Mouse (Mus musculus): ENCODE measurements around the gene Ascl5.

Gene Ascl5

DNA sequence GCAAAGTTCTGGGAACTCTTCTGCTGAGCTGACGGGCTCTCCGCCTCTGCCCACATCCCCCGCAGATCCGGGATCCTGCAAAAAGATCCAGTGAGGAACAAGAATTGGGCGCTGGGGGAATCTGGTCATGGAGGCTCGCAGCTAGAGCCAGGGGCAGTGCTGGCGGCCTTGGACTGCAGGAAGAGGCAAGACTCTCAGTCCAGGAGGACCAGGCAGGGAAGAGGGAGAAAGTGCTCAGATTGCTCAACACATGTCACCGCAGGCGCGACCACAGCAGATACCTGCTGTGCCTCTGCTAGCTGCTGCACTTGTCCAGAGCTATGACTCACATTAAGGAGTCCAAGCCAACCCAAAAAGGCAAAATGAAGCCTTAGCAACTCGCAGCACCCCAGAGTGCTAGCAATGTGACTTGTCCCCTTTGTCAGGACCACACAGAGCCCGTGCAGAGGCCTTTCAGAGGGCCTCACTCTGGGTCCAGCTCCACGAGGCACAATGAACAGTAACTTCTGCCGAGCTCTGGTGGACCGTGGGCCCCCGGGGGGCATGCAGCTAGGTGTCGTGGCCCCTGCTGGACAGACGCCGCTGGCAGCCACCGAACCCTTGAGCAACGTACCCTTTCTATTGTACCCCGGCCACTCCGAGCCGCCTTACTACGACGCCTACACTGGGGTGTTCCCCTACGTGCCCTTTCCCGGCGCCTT lies at the start of gene Ascl5:
Gene Ascl5, plus strand, starts transcription at position 493 of the 701 bp plus-strand sequence.
- in situ Hi-C loops (cut with MboI; ENCODE audit: low pct_unique_long_range_greater_than_20kb in 1 of 2, low sequenced_read_pairs in 2 of 2, unreplicated experiment in 1 of 2) = no loop called here

DNA sequence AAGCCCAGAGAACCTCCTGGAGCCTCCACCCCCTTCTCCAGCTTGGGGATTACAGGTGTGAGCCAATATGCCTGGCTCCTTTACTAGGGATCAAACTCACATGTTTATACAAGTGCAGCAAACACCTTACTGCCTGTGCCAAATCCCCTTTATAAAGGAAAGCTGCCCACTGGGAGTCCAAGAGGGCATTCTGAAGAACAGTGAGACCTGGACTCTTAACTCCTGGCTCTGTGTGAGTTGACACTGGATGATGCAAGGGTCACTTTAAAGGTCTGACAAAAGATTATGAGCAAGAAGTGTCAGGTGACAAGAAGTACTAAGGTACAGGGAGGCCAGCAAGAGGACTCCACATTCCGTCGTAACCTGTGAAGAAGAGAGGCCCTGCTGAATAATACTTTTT lies 49.2 kb upstream of the Ascl5 start:
- in situ Hi-C loops (cut with MboI; ENCODE audit: low pct_unique_long_range_greater_than_20kb in 1 of 2, low sequenced_read_pairs in 2 of 2, unreplicated experiment in 1 of 2) = no loop called here

DNA sequence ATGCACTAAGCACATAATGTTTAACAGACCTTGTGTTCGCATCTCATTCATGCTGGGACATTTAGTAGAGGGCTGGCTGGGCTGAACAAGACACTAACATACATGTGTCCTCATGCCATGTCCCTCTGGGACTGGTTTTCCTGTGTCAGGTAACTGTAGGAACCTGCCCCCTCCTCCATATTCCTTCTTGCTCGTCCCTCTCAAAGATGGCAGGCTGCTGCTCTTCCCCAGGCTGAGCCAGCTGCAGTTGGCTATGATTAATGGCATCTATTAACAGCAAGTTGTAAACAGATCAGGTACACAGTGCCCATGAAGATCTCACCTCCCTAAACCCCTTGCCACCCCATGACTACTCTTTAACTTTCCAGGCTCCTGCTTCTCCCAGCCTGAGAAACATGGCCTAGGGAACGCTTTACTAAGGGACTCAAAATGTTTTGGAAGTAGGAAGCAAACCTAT lies 44.3 kb upstream of the Ascl5 start, which contains the start of gene Igfn1:
Gene Igfn1, minus strand, starts transcription at position 51 of the 457 bp plus-strand sequence.
- in situ Hi-C loops (cut with MboI; ENCODE audit: low pct_unique_long_range_greater_than_20kb in 1 of 2, low sequenced_read_pairs in 2 of 2, unreplicated experiment in 1 of 2) = no loop called here

DNA sequence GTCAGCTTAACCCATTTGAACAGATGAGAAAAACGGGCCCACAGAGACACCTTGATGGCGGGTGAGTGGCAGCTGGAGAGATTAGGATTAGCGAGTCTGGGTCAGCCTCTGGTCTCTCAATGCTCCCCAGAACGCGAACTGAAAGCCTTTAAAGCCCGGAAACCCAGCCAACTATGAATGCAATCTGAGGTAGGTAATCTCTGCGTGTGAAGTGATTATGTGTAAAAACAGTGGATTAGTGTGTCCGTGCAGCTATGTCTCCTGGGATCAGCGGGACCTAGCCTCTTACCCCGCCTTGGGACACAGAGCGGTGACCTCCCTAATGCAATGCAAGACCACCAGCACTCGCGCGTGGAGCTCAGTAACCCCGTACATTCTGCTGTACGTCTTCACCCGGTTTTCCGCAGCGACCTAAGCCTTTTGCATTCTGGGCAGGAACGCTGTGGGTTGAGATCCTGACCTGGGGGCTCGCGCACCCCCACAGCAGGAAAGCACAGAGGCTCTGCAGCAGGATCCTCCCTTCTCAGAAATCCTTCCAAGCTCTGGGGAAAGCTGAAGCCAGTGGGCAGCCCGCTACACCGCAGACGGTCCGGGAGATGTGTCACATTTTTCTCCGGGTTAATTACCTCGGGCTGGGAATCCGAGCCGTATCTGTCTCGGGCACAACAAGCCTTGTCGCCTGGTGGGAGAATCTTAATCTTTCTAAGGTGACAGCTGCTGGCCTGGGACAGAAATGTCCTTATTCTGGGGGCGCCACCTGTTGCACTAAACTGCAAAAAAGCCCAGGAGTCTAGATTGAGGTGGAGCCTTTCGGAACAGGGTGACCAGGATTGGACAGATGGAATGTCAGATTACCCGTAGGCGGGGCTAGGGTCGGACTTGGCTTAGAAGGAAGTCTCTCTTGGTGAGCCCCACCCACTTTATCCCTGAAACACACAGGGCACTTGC lies 43.1 kb upstream of the Ascl5 start, which contains the start of gene Tmem9:
Gene Tmem9, plus strand, starts transcription at position 940 of the 948 bp plus-strand sequence.
- in situ Hi-C loops (cut with MboI; ENCODE audit: low pct_unique_long_range_greater_than_20kb in 1 of 2, low sequenced_read_pairs in 2 of 2, unreplicated experiment in 1 of 2) = no loop called here

DNA sequence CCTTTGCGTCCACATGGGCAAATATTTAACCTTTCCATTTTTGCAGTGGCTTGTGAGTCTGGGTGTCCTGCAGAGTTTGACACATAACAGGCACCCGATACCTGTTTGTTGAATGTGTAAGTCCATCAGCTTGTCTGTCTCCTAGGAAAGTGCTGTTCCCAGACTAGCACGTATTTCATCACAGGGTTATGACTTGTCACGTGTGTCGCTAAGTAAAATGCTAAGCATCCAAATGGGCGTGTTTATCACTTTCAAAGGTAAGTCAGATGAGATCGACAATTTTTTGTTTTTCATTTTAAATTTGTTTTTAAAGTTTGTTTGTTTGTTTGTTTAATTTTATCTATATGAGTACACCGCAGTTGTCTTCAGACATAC lies 42.5 kb upstream of the Ascl5 start:
- in situ Hi-C loops (cut with MboI; ENCODE audit: low pct_unique_long_range_greater_than_20kb in 1 of 2, low sequenced_read_pairs in 2 of 2, unreplicated experiment in 1 of 2) = no loop called here

DNA sequence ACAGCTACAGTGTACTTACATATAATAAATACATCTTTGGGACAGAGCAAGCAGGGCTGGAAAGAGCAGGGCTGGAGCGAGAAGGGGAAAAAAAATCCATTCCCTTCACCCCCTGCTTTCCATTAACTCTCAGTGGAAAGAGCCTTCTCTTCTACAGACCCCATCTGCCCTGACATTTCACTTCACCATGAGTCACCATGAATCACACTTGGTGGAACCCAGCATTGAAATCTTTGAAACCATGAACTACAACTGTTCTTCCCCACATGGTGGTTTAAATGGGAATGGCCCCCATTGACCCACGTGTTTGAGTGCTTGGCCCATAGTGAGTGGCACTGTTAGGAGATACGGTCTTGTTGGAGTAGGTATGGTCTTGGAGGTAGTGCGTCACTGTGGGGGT lies 40.4 kb upstream of the Ascl5 start:
- in situ Hi-C loops (cut with MboI; ENCODE audit: low pct_unique_long_range_greater_than_20kb in 1 of 2, low sequenced_read_pairs in 2 of 2, unreplicated experiment in 1 of 2) = no loop called here

DNA sequence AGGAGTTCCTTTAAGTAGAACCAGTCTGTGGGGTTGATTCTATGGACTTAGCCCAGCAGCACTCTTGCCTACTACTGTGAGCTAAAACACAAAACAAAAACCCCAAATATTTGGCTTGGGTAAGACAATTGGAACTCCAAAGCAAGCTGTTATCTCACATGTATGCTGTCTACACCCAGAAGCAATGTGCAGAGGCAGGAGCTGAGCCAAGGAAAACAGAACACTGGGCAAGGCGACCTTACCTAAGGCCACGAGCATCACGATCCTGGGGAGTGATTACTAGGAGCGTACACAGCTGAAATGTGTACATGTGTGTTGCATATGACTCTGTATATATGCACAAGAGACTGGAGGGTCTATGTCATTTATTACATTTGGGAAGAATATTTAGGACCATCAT lies 37.1 kb upstream of the Ascl5 start:
- in situ Hi-C loops (cut with MboI; ENCODE audit: low pct_unique_long_range_greater_than_20kb in 1 of 2, low sequenced_read_pairs in 2 of 2, unreplicated experiment in 1 of 2) = no loop called here

DNA sequence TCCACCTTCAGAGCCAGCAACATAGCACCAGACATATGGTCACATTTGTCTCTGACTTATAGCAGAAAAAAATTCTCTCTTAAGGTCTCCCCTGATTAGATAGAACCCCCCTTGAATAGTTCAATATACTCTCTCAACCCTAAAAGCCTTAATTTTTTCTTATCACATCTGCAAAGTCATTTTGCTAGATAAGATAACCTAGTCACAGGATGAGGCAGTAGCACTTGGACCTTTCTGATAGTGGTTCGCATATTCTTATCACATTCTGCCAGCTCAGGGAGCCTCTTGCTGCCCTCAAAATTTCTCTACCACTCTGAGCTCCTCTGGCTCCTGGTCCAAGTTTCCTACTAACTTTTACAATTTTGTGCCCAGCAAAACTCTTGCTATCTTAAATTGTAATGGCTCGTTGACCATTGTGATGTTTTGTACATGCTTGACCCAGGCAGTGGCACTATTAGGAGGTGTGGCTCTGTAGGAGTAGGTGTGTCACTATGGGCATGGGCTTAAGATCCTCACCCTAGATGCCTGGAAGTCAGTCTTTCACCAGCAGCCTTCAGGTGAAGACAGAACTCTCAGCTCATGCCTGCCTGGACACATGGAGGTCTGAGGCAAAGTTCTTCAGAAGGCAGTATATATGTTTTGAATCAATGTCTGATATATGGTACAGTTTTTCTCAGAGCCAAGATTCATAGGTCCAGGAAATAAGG lies 35.7 kb upstream of the Ascl5 start:
- in situ Hi-C loops (cut with MboI; ENCODE audit: low pct_unique_long_range_greater_than_20kb in 1 of 2, low sequenced_read_pairs in 2 of 2, unreplicated experiment in 1 of 2) = no loop called here

DNA sequence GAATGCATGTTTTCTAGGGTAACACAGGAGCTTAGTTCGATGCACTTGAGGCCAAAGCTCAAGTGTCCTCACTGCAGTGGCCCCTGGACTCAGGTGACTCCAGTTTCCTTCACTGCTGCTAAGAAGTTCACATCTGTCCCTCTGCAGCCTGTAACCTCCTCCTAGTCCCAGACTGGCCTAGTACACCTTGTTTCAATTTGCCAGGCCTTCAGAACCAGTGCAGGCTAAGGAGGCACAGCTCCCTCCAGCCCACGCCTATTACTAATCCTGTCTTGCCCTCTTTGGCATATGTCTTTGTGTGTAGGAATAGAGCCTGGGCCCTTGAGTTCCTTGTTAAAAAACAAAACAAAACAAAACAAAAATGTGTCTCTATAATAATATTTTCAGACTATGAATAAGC lies 33.3 kb upstream of the Ascl5 start:
- in situ Hi-C loops (cut with MboI; ENCODE audit: low pct_unique_long_range_greater_than_20kb in 1 of 2, low sequenced_read_pairs in 2 of 2, unreplicated experiment in 1 of 2) = no loop called here

DNA sequence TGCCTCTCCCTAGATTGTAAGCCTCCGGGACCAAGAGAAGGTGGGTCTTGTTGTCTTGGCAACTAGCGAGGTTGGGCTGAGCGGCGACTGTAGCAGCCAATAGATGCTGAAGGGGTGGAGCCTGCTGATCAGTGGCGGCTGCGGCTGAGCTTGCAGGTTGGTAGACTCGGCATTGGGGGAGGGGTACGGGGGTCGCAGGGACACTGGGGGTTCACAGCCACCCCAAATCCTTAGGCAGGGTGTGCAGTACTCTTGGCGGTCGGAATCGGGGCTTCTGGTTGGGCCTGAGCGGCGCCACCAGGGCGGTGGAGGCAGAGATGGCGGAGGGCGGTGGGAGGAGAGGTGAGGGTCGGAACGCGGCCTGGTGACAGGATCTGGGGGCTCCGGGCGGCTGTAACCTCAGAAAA lies 32.7 kb upstream of the Ascl5 start:
- in situ Hi-C loops (cut with MboI; ENCODE audit: low pct_unique_long_range_greater_than_20kb in 1 of 2, low sequenced_read_pairs in 2 of 2, unreplicated experiment in 1 of 2) = no loop called here

DNA sequence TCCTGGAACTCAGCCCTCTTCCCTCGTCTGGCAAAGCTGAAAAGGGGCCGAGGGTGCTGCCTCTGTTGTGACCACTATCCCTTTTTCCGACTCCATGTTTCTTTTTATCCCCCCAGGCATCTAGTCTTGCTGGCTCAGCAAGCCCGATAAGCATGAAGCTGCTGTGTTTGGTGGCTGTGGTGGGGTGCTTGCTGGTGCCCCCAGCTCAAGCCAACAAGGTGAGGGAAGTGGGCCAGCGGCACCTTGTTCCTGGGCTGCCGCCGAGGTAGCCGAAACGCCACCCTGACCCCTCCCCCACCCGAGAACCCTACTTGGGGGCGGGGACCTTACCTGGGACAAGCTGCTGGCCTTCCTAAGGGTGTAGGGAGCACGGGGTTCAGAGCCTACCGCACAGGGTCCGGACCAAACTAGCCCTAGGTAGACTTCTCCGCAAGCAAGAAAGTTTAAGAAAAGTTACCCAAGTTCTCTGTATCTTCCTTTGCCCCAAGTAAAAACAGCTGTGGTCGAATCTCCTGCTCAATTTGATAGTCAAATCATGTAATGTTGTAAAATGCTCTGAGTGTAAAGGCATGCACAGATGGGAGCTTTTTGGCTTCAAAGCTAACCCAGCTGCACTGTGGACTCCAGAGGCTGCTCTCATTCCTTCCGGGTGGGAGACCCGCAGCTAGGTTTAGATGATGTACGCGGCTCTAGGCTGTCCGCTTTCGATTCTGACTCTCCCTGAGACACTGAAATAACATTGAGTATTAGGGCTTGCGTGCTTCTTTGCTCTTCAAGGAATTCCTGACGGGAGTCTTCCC lies 32.0 kb upstream of the Ascl5 start:
- in situ Hi-C loops (cut with MboI; ENCODE audit: low pct_unique_long_range_greater_than_20kb in 1 of 2, low sequenced_read_pairs in 2 of 2, unreplicated experiment in 1 of 2) = no loop called here

DNA sequence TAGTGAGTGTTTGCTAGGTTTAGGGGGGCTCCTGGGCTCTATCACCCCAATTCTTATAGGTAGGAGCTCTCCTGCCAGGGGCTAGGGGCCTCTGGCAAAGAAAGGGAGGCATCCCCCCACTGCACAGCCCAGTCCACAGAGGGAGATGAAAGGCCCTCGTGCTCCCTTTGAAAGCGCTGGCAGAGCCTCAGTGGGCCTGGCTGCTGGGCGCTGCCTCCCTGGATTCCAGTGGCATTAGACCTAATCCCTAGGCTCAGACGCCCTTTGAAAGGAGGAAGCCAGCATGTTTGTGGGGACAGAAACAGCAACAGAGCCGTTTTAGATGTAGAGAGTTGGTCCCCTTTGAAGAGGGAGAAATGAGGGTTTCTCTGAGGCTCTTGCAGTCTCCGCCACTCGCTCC lies 20.4 kb upstream of the Ascl5 start:
- in situ Hi-C loops (cut with MboI; ENCODE audit: low pct_unique_long_range_greater_than_20kb in 1 of 2, low sequenced_read_pairs in 2 of 2, unreplicated experiment in 1 of 2) = no loop called here

DNA sequence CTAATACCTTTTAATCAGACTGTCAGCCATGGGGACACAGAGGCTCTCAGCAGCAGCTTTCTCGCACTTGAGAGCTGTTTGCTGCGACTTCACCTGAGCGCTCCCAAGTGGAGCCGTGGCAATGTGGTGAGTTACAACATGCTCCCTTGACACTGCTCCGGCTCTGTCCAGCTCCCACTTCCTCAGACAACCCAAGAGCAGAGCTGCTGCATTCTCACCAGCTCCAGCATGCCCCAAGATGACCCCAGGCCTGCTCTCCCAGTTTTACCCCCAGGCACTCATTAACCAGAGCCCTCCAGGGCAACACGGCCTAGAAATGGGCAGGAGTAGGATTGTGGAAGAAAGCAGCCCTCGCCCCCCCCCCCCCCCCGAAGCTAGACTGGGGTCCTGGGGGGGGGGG lies 18.9 kb upstream of the Ascl5 start:
- in situ Hi-C loops (cut with MboI; ENCODE audit: low pct_unique_long_range_greater_than_20kb in 1 of 2, low sequenced_read_pairs in 2 of 2, unreplicated experiment in 1 of 2) = no loop called here

DNA sequence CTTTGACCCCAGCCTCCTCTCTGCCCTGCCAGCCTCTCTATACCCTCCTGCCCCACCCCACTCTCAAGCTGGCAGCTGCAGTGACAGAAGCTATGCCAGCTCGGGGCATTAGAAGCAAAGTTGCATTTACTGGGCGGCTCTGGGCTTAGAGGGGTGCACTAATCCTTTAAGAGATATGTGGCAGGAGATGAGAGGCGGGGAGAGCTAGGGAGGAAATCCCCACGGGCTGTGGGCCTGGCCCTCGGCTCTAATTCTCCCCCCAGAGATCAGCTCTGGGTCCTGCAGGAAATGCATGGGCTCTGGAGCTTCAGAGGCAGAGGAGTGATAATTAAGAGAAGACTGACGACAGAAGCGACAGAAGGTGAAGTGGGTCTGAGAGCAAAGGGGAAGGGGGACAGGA lies 17.6 kb upstream of the Ascl5 start:
- in situ Hi-C loops (cut with MboI; ENCODE audit: low pct_unique_long_range_greater_than_20kb in 1 of 2, low sequenced_read_pairs in 2 of 2, unreplicated experiment in 1 of 2) = no loop called here

DNA sequence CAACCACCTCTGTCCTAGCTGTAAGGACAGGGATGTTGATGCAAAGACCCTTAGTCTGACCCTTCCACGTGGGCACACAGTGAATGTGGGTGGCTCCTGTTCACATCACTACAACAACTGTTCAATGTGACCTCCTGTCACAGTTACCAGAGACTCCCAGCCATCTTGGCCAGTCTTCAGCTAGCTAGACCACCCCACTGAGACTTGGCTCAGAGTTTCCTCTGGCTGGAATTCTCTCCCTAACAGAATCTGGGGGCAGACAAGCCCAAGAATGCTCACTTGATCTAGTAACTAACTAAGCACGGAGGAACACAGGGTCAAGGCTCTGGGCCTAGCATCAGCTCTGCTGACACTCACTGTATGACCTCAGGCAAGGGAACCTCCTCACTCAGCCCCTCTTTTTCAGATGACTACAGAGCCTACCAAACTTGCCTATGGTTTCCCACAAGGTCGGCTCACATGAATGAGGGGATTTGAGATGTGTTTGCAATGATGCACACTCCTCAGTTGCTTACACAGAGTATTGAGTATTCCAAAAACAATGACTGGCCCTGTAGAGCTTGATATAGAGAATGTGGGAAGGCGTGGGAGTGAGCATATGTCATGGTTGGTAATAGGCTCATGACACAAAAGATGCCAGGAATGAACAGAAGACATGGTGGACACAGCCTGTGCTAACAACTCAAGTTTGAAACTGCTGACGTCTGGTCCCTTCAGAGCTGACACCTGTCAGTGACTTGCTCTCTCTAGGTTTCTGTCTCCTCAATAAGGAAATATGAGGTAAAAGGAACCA lies 11.7 kb upstream of the Ascl5 start:
- in situ Hi-C loops (cut with MboI; ENCODE audit: low pct_unique_long_range_greater_than_20kb in 1 of 2, low sequenced_read_pairs in 2 of 2, unreplicated experiment in 1 of 2) = no loop called here

DNA sequence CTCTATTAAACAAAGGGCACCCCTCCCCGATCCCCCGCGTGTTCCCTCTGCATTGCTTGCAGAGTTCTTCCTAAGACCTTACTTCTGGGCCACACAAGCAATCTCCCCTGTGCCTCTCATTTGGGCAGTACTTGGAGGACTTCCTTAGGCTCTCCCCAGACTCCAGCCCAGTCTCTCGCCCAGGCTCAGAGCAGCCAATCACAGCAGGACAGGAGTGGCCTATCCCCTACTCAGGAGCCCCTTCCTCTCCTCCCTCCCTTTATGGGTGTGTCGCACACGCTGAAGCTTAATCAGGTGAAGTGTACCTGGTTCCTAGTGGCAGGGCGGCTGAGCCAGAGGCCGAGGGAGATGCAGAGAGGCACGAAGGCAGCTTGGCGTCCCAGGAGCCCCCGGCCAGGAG lies 10.2 kb upstream of the Ascl5 start:
- in situ Hi-C loops (cut with MboI; ENCODE audit: low pct_unique_long_range_greater_than_20kb in 1 of 2, low sequenced_read_pairs in 2 of 2, unreplicated experiment in 1 of 2) = no loop called here

DNA sequence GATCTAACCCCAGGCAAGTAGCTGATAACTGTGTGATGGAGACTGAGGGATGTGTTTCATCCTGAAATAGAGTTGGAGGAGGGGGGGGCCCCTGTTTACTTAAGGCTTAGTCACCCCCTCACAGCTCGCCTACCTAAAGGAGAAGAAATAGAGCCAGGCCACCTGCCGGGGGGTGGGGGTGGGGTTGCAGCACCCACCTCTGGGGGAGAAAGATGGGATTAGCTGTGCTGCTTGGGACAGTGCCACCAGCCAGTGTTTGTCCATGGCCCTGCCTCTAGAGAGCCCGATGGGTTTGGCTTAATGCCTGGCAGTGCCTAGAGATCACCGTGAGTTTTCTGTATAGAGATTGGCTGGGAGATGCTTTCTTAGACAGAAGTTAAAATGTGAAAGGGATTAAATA lies 9.7 kb upstream of the Ascl5 start:
- in situ Hi-C loops (cut with MboI; ENCODE audit: low pct_unique_long_range_greater_than_20kb in 1 of 2, low sequenced_read_pairs in 2 of 2, unreplicated experiment in 1 of 2) = no loop called here

DNA sequence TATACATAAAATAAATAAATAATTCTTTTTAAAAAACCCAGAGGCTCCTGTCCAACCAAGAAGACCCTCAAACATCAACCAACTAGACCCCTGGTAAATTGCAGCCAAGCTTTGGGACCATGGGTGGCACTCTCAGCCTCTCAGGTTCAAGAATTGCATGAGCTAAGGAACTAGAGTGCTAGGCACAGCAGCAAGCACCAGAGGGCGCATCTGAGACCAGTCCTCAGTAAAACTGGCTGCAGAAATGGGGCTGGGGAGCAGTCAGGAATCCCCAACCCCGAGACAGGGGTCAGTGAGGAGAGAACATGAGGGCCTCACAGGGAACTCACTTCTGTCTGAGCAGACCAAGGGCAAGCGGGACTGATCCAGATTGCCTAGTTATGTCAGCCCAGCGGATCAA lies 4.8 kb upstream of the Ascl5 start:
- in situ Hi-C loops (cut with MboI; ENCODE audit: low pct_unique_long_range_greater_than_20kb in 1 of 2, low sequenced_read_pairs in 2 of 2, unreplicated experiment in 1 of 2) = no loop called here
